Mouse (Mus musculus) C2C12 (cell line): Measurements from ENCODE around the gene Coro2b. TPM values are rescaled to one million over a fixed set of nuclear protein-coding genes. Genes with fewer than 3 reads are reported as not detected.

Experiments
- H3K27me3 ChIP-seq: one replicate; pipeline ENCODE4 v1.6.1; 2011; ENCODE audit not compliant: control insufficient read depth, insufficient read depth, insufficient read length
- H3K36me3 ChIP-seq: one replicate; pipeline ENCODE4 v1.6.1; 2011; ENCODE audit not compliant: control insufficient read depth, insufficient read depth
- H3K4me3 ChIP-seq: one replicate; pipeline ENCODE4 v1.5.1; 2011; ENCODE audit warnings: mild to moderate bottlenecking, control low read depth; ENCODE audit not compliant: poor library complexity, insufficient read depth, severe bottlenecking
- H3K79me2 ChIP-seq: one replicate; pipeline ENCODE4 v1.6.1; 2011; ENCODE audit not compliant: control insufficient read depth, insufficient read depth
- H3K79me3 ChIP-seq: one replicate; pipeline ENCODE4 v1.6.1; 2011; ENCODE audit warnings: low read depth, control low read depth
- H3ac ChIP-seq: one replicate; pipeline ENCODE3; 2011; ENCODE audit warnings: low read depth; ENCODE audit not compliant: control insufficient read depth, insufficient read length
- CEBPB ChIP-seq: IDR thresholded peaks from one replicate; pipeline ENCODE4 v1.6.1; 2011; ENCODE audit warnings: low read depth, mild to moderate bottlenecking, control low read depth, moderate library complexity
- CTCF ChIP-seq: IDR thresholded peaks from one replicate; pipeline ENCODE4 v1.5.1; 2011; ENCODE audit not compliant: control insufficient read depth, insufficient read depth, insufficient read length
- FOSL1 ChIP-seq: IDR thresholded peaks from one replicate; pipeline ENCODE4 v1.8.0; 2011; ENCODE audit warnings: mild to moderate bottlenecking, low read length; ENCODE audit not compliant: poor library complexity, insufficient read depth, severe bottlenecking
- MAX ChIP-seq: IDR thresholded peaks from one replicate; pipeline ENCODE4 v1.6.1; 2011; ENCODE audit warnings: mild to moderate bottlenecking, control low read depth
- MYOD1 ChIP-seq: IDR thresholded peaks from one replicate; pipeline ENCODE4 v1.6.1; 2011; ENCODE audit warnings: low read depth; ENCODE audit not compliant: control insufficient read depth, insufficient read length
- MYOG ChIP-seq: IDR thresholded peaks from one replicate; pipeline ENCODE4 v1.6.1; 2011; ENCODE audit not compliant: control insufficient read depth, insufficient read length; ENCODE audit errors: extremely low read depth
- USF1 ChIP-seq: IDR thresholded peaks from one replicate; pipeline ENCODE4 v1.6.1; 2011; ENCODE audit warnings: low read depth, mild to moderate bottlenecking, control low read depth, moderate library complexity
- polyA plus RNA-seq: library from polyadenylated mRNA; unstranded; fragments of >200 nt; fragmentation: generic; extraction: Trizol; gene quantifications from one replicate; pipeline ENCODE4 v1.2.1, GENCODE M21; 2012; ENCODE audit warnings: missing spikeins

Coro2b gene
- polyA plus RNA-seq, 1 experiment = 9.9 TPM

DNA sequence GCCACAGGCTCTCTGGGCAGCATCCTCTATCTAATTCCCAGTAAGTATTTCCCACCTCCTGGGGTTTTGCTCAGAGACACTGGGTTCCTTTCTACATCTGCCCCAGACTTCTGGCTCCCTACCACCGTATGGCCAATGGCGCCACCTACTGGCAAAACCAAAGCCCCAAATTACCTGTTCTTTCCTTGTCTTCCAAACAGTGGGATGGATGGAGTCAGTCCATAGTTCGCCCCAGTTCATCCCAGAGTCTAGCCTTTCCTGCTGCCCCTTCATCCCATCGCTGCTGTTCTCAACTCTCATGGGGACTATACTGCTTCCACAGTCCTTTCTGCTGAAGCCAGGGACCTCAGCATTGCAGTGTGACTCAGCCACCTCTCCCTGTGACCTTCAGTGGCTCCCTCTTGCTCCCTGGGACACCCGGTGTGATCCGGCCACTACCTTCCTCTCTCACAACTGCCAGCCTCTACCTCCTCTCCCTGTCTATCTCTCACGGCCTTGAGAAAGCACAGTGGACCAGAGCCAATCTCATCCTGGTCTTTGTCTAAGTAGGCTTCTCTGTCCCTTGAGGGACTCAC lies 16.6 kb upstream of the Coro2b start:
- no peak for TF ChIP-seq CEBPB
- peak; percentile 43 for TF ChIP-seq CTCF
- H3K36me3 ChIP-seq = no peaks in the 10 kb centered on the region
- no peaks in the 10 kb centered on the region for H3K79me3 ChIP-seq
- no peak overlapping the region for H3K4me3 ChIP-seq
- no peaks in the 10 kb centered on the region for H3K79me2 ChIP-seq
- H3ac ChIP-seq = no peak overlapping the region
- H3K27me3 ChIP-seq = no peaks in the 10 kb centered on the region

DNA sequence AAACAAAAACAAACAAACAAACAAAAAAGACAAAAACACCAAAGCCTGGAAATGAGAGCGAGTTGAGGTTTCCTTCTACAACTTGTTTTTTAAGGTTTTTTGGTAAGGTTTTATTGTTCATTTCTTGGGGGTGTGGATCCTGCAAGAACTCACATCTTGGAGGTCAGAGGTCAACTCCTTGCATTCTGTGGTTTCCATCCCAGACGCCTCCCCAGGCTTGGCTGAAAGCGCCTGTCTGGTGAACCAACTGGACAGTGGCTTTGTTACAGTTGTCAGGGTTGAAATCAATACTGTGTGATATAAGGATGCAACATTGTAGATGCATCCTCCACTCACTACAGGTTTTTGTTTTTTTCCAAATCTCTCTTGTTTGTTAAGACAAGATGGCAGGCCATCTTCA lies 14.7 kb upstream of the Coro2b start:
- Histone ChIP-seq H3ac (no peak overlapping the region), H3K27me3 (no peaks in the 10 kb centered on the region), H3K36me3 (no peaks in the 10 kb centered on the region), H3K79me2 (no peaks in the 10 kb centered on the region), H3K79me3 (no peaks in the 10 kb centered on the region), H3K4me3 (no peak overlapping the region)
- TF ChIP-seq FOSL1 (no peak), CTCF (no peak), MYOD1 (no peak), USF1 (no peak), CEBPB (no peak), MYOG (no peak), MAX (no peak)

DNA sequence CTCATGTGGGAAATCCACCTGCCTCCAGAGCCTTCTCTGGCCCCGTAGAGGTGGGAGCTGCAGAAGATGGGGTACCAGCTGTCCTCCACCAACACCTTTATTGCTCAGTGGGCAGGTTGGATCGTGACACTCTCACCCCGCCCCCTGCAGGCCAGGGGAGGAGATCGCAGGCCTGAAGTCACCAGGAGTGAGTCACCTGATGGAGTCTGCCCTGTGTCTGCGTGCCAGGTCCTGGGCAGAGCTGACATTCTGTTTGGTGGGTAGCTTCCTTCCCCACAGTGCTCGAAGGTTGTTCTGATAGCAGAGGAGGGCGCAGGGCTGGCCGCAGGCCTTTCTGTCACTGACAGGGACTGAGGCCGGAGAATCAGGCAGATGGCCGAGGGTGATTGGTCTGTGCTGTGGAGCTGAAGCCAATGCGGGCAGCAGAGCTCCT lies 13.8 kb upstream of the Coro2b start:
- H3ac ChIP-seq = no peak overlapping the region
- no peak overlapping the region for H3K4me3 ChIP-seq
- TF ChIP-seq USF1 (peak; percentile 27), MAX (no peak), MYOG (no peak), CTCF (peak; percentile 82)
- no peaks in the 10 kb centered on the region for H3K79me2 ChIP-seq
- no peaks in the 10 kb centered on the region for H3K79me3 ChIP-seq
- no peaks in the 10 kb centered on the region for H3K27me3 ChIP-seq
- H3K36me3 ChIP-seq = no peaks in the 10 kb centered on the region

DNA sequence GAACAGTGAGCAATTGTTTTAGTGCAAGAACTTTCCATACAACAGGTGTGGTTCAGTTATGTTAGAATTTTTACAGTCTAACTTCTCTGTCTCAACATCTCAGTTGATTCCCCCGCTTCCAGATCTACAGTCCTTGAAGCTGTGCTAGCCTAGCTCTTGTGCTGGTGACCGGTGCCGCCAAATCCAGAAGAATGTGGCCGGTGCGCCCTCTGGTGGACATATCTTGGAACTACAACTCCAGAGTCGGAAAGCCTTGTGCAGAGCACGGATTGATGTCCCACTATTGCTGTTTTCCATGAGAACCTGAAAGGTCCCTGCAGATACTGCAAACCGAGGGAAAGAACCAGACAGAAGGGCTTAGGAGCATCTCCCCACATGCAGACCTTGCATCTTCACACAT lies 13.0 kb upstream of the Coro2b start:
- TF ChIP-seq MAX (no peak), CTCF (peak; percentile 72)
- H3K27me3 ChIP-seq = no peaks in the 10 kb centered on the region
- no peaks in the 10 kb centered on the region for H3K79me2 ChIP-seq
- H3K79me3 ChIP-seq = no peaks in the 10 kb centered on the region
- no peaks in the 10 kb centered on the region for H3K36me3 ChIP-seq
- H3K4me3 ChIP-seq = no peak overlapping the region
- H3ac ChIP-seq = no peak overlapping the region

DNA sequence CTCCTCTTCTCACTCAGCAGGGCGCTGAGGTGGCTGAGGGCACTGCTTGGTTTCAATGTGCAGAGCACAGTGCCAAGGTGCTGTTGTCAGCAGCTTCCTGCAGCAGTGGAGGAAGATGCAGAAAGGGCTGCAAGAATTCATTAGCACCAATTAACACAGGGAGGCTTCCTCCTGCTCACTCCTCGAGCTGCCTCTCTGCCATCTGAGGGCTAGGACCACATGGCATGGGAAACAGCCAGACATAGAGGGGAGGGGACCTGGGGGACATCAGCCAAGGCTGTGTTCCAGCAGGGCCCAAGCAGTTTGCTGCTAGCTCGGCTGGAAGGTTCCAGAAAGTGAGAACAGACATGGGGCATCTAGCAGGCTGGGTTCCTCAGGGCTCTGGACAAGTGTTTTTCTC lies 10.6 kb upstream of the Coro2b start:
- no peak overlapping the region for H3K4me3 ChIP-seq
- H3K36me3 ChIP-seq = no peaks in the 10 kb centered on the region
- no peak for TF ChIP-seq MYOD1
- no peak for TF ChIP-seq CEBPB
- TF ChIP-seq MYOG = no peak
- TF ChIP-seq MAX = no peak
- TF ChIP-seq USF1 = no peak
- TF ChIP-seq CTCF = no peak
- H3ac ChIP-seq = no peak overlapping the region
- no peaks in the 10 kb centered on the region for H3K79me2 ChIP-seq
- H3K79me3 ChIP-seq = no peaks in the 10 kb centered on the region
- H3K27me3 ChIP-seq = no peaks in the 10 kb centered on the region

DNA sequence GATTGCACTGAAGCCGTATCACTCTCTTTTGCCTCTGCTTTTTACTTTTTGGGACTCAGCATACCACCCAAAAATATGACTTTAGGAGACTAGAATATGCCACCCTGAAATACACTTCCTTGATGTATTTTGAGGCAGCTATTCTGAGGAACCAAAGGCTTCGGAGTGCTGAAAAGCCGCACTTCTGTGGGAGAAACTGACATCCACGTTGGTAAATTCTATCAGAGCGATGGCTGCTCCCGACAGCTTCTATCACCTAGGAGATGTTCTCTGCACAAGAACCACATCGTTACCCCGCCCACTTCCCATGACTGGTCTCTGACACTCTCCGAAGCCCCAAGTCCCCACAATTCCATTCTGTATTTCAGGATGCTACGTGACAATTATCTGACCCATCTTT lies 8.0 kb upstream of the Coro2b start:
- no peaks in the 10 kb centered on the region for H3K79me3 ChIP-seq
- no peaks in the 10 kb centered on the region for H3K27me3 ChIP-seq
- no peak overlapping the region for H3K4me3 ChIP-seq
- no peak for TF ChIP-seq CTCF
- TF ChIP-seq MYOD1 = no peak
- TF ChIP-seq FOSL1 = no peak
- TF ChIP-seq CEBPB = no peak
- no peak for TF ChIP-seq USF1
- TF ChIP-seq MYOG = no peak
- no peak for TF ChIP-seq MAX
- H3K36me3 ChIP-seq = no peaks in the 10 kb centered on the region
- H3ac ChIP-seq = no peak overlapping the region
- no peaks in the 10 kb centered on the region for H3K79me2 ChIP-seq
